Mouse (Mus musculus) forebrain, embryonic 12.5 days (tissue): ENCODE measurements around the gene Cbl. TPM values are rescaled to one million over a fixed set of nuclear protein-coding genes. Genes with fewer than 3 reads are reported as not detected.

ENCODE experiments used
- polyA plus RNA-seq: library from polyadenylated mRNA; unstranded; fragments of >200 nt; fragmentation: Nextera tagmentation; extraction: Ambion mirVana; gene quantifications from 2 replicates; pipeline ENCODE4 v1.2.1, GENCODE M21; 2016

Cbl gene
- polyA plus RNA-seq, 1 experiment from 2014 or later: 28.7 TPM

Other genes starting within 250 kb of the Cbl start
- not detected in 2 replicates for gene Thy1, start 190.7 kb downstream of the Cbl start, polyA plus RNA-seq
- gene Usp2, start 167.0 kb downstream of the Cbl start, polyA plus RNA-seq: 10.2 and 14.6 TPM in 2 replicates
- 0.27 and 0.33 TPM in 2 replicates for gene Mfrp, start 132.3 kb downstream of the Cbl start, polyA plus RNA-seq
- 0.58 and 0.73 TPM in 2 replicates for gene C1qtnf5, start 126.8 kb downstream of the Cbl start, polyA plus RNA-seq
- gene Gm49380, start 120.5 kb downstream of the Cbl start, polyA plus RNA-seq: 0.14 and 0.36 TPM in 2 replicates
- 69.6 and 69.9 TPM in 2 replicates for gene Rnf26, start 120.5 kb downstream of the Cbl start, polyA plus RNA-seq
- 13.4 and 14.2 TPM in 2 replicates for gene Mcam, start 99.6 kb downstream of the Cbl start, polyA plus RNA-seq
- gene Ccdc153, start 6.6 kb upstream of the Cbl start, polyA plus RNA-seq: not detected in 2 replicates
- 0.23 and 0.31 TPM in 2 replicates for gene Pdzd3, start 17.4 kb upstream of the Cbl start, polyA plus RNA-seq
- gene Nlrx1, start 34.5 kb upstream of the Cbl start, polyA plus RNA-seq: 4.6 and 5.2 TPM in 2 replicates
- gene Abcg4, start 54.6 kb upstream of the Cbl start, polyA plus RNA-seq: 10.1 and 12.4 TPM in 2 replicates
- gene Hinfp, start 71.6 kb upstream of the Cbl start, polyA plus RNA-seq: 34.6 and 35.5 TPM in 2 replicates
- gene C2cd2l, start 86.2 kb upstream of the Cbl start, polyA plus RNA-seq: 16.5 and 16.9 TPM in 2 replicates
- 38.9 and 39.3 TPM in 2 replicates for gene Dpagt1, start 92.0 kb upstream of the Cbl start, polyA plus RNA-seq
- 477 and 482 TPM in 2 replicates for gene H2afx, start 100.6 kb upstream of the Cbl start, polyA plus RNA-seq
- gene Hmbs, start 110.2 kb upstream of the Cbl start, polyA plus RNA-seq: 107 and 115 TPM in 2 replicates
- 31.5 and 34.8 TPM in 2 replicates for gene Vps11, start 127.6 kb upstream of the Cbl start, polyA plus RNA-seq
- 26.7 and 35.8 TPM in 2 replicates for gene Hyou1, start 145.4 kb upstream of the Cbl start, polyA plus RNA-seq
- gene Slc37a4, start 162.8 kb upstream of the Cbl start, polyA plus RNA-seq: 23.4 and 23.6 TPM in 2 replicates
- gene Rps25, start 173.1 kb upstream of the Cbl start, polyA plus RNA-seq: 1,477 and 1,540 TPM in 2 replicates
- gene Trappc4, start 173.6 kb upstream of the Cbl start, polyA plus RNA-seq: 242 and 243 TPM in 2 replicates
- 30.3 and 32.2 TPM in 2 replicates for gene Ccdc84, start 184.5 kb upstream of the Cbl start, polyA plus RNA-seq
- gene Foxr1, start 207.1 kb upstream of the Cbl start, polyA plus RNA-seq: not detected in 2 replicates
- gene Upk2, start 220.9 kb upstream of the Cbl start, polyA plus RNA-seq: 0.29 TPM in 1 of 2 replicates, not detected in the other
- 10.6 and 10.7 TPM in 2 replicates for gene Bcl9l, start 248.8 kb upstream of the Cbl start, polyA plus RNA-seq